Mouse (Mus musculus) heart, postnatal 0 days (tissue): ENCODE results near the gene Snx32. TPM values are rescaled to one million over a fixed set of nuclear protein-coding genes. Genes with fewer than 3 reads are reported as not detected.

ENCODE experiments used
- ATAC-seq: fragments of 200-750 bp; cut with Nextera tagmentation; 2 replicates; pipeline ENCODE4 v1.8.0; 2017; ENCODE audit warnings: low read depth, moderate number of reproducible peaks, moderate library complexity; ENCODE audit not compliant: insufficient read depth
- DNase-seq: peaks from one replicate; pipeline ENCODE4 v3.0.0-alpha.2; 2016; ENCODE audit warnings: low spot score
- H3K27ac ChIP-seq: fragments of 300-500 bp; sonication (generic); 2 replicates; pipeline ENCODE4 v1.5.1; 2014; ENCODE audit warnings: low read depth, mild to moderate bottlenecking
- H3K27me3 ChIP-seq: fragments of 300-500 bp; sonication (generic); 2 replicates; pipeline ENCODE4 v1.6.1; 2014; ENCODE audit warnings: low read length, mixed read lengths; ENCODE audit not compliant: control insufficient read depth, insufficient read depth
- H3K36me3 ChIP-seq: fragments of 300-500 bp; sonication (generic); replicated peaks from 2 replicates; pipeline ENCODE4 v1.6.1; 2014; ENCODE audit warnings: low read length, mixed read lengths; ENCODE audit not compliant: control insufficient read depth, insufficient read depth
- H3K4me1 ChIP-seq: fragments of 300-500 bp; sonication (generic); 2 replicates; pipeline ENCODE4 v1.6.1; 2014; ENCODE audit warnings: antibody characterized with exemption; ENCODE audit not compliant: control insufficient read depth, insufficient read depth
- H3K4me2 ChIP-seq: fragments of 300-500 bp; sonication (generic); 2 replicates; pipeline ENCODE4 v1.6.1; 2014; ENCODE audit warnings: low read depth, mild to moderate bottlenecking, low read length, moderate library complexity
- H3K4me3 ChIP-seq: fragments of 300-500 bp; sonication (generic); 2 replicates; pipeline ENCODE4 v1.5.1; 2014; ENCODE audit warnings: low read depth, low read length
- H3K9ac ChIP-seq: fragments of 300-500 bp; sonication (generic); replicated peaks from 2 replicates; pipeline ENCODE4 v1.6.1; 2014; ENCODE audit warnings: low read depth, low read length, mixed read lengths
- H3K9me3 ChIP-seq: fragments of 300-500 bp; sonication (generic); replicated peaks from 2 replicates; pipeline ENCODE4 v1.6.1; 2016; ENCODE audit warnings: low read length; ENCODE audit not compliant: control insufficient read depth
- CTCF ChIP-seq: IDR thresholded peaks from 2 replicates; pipeline ENCODE4 v1.5.1; 2016; ENCODE audit warnings: antibody characterized with exemption, control low read depth, low read depth
- EP300 ChIP-seq: IDR thresholded peaks from 2 replicates; pipeline ENCODE4 v1.6.1; 2016; ENCODE audit warnings: antibody characterized with exemption, low read depth
- WGBS: fragments of 180-500 bp; shearing (Covaris S2); extraction: QIAGEN DNeasy Blood & Tissue Kit; methylation state at CpG from one replicate; pipeline ENCODE4 v1.1.7; 2014; 5-methylcytosine and 5-hydroxymethylcytosine counted together
- polyA plus RNA-seq: library from polyadenylated mRNA; unstranded; fragments of >200 nt; fragmentation: Nextera tagmentation; extraction: Ambion mirVana; gene quantifications from 2 replicates; pipeline ENCODE4 v1.2.1, GENCODE M21; 2015
- total RNA-seq: library from RNA; depleted of rRNA; stranded (reverse); fragments of >200 nt; gene quantifications from 2 replicates; pipeline ENCODE4 v1.2.3, GENCODE M21; 2014; ENCODE audit warnings: low replicate concordance

Gene Snx32
- total and polyA plus RNA-seq, 2 experiments from 2014 or later, result 9.1 to 22.6 TPM

DNA sequence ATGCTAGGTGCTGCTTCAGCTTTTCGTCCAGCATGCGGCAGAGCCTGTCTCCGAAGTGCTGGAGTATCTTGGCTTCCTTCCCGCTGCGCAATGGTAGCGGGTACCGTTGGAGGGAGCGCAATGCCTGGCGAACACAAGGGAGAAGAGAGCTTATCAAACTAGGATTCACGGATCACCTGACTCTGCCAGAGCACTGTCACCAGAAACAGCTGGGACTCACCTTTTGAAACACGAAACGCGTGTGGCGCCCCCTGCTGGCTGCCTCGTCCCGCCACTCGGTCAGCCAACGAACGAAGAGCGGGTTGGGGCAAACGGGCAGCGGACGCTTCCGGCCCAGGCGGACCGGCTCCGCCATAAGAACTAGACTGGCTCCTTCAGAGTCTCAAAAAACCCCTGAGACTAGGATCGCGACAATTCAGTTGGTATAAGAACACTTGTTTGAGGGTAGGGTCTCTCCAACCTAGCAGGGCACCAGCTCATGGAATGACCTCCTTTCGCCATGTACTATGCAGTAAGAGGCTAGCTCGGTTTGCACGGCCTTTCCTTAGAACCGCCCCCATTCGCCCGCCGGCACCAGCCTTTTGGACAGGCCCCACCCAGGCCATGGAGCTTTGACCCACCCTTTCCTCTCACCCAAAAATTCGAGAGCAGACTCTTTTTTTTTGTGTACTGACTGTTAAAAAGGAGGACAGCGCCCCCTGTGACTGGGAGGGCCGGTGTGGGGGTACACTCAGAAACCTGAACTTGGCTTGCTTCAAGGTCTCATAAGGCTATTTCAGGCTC is 22.4 kb downstream of the Snx32 start, which contains the start of gene Mus81:
Gene Mus81, minus strand, starts transcription at position 635 of the 783 bp plus-strand sequence.
- DNase-seq (peak; percentile 98), ATAC-seq (peak; percentile 69)
- H3K27me3 ChIP-seq, result no peaks in the 10 kb centered on the region
- no peaks in the 10 kb centered on the region for H3K9me3 ChIP-seq
- TF ChIP-seq EP300 (peak; percentile 73), CTCF (peak; percentile 86)
- H3K27ac ChIP-seq, result peak within 1 kb of the TSS; percentile 100
- H3K36me3 ChIP-seq, result peaks cover 42% of the 10 kb centered on the region
- peak within 1 kb of the TSS; percentile 72 for H3K4me2 ChIP-seq
- H3K4me3 ChIP-seq, result peak within 1 kb of the TSS; percentile 59
- WGBS, result under 1% methylated on average over 39 of the region's 39 CpGs
- peaks cover 17% of the 10 kb centered on the region; the same call in 1 of the 2 replicates for H3K4me1 ChIP-seq
- peak within 1 kb of the TSS; percentile 63 for H3K9ac ChIP-seq

- H3K27me3 ChIP-seq, result no peaks in the 10 kb centered on the region
- peaks cover 13% of the 10 kb centered on the region; the same call in 1 of the 2 replicates for H3K4me1 ChIP-seq
- ATAC-seq, result no peak
- TF ChIP-seq CTCF, result no peak
- no peak for TF ChIP-seq EP300
- H3K4me2 ChIP-seq, result no peak overlapping the region
- DNase-seq, result no peak
- H3K9ac ChIP-seq, result no peak overlapping the region
- H3K27ac ChIP-seq, result no peak overlapping the region
- no peak overlapping the region for H3K4me3 ChIP-seq
- 80% methylated on average over 4 of the region's 4 CpGs for WGBS
- H3K36me3 ChIP-seq, result peaks cover 47% of the 10 kb centered on the region
- H3K9me3 ChIP-seq, result no peaks in the 10 kb centered on the region
These were observed 23.6 kb downstream of the Snx32 start for GRCm38 (mm10) chr19:5486771-5487170.

DNA sequence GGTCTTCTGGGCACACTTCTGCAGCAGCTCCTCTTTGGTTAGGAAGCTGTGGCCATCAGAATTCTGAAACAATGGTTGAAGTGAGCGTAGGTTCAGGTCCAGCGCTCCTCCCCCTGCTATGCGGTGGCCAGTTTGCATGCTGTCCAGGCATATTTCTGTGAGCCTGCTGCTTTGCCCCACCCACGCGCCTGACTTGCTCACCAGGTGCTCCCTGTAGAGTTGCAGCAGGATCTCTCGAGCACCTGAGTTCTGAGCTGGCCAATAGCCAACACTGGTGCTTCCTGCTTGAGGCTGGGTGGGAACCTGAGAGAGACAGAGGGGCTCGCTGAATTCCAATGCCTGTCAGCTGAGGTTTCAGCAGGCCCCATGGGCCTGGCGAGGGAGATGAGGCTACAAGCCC is 24.1 kb downstream of the Snx32 start:
- Histone ChIP-seq H3K4me2 (no peak overlapping the region), H3K9me3 (no peaks in the 10 kb centered on the region), H3K36me3 (peaks cover 52% of the 10 kb centered on the region), H3K4me1 (peaks cover 12% of the 10 kb centered on the region; the same call in 1 of the 2 replicates), H3K27me3 (no peaks in the 10 kb centered on the region), H3K9ac (no peak overlapping the region), H3K4me3 (no peak overlapping the region), H3K27ac (no peak overlapping the region)
- DNase-seq, result no peak
- no peak for ATAC-seq
- WGBS, result 76% methylated on average over 8 of the region's 8 CpGs
- no peak for TF ChIP-seq CTCF
- TF ChIP-seq EP300, result no peak

DNA sequence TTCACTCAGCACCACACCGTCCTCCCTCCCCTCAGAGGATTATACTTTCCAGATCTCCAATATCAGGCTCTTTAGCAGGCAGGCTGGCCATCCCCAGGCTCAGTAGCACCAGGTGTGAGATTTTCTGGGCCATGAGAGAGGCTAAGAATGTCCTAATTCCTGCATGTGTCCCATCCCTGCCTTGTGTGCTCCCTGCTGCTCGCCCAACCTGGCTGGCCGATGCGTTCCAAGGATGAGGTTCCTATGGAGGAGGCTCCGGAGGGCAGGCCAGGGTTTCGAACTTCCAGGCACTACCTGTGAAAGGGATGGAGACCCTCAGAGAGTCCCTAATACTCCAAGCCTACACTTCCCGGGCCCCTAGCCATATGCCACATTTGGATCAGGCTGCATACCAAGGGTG is 24.5 kb downstream of the Snx32 start:
- H3K27me3 ChIP-seq, result no peaks in the 10 kb centered on the region
- H3K9me3 ChIP-seq, result no peaks in the 10 kb centered on the region
- peaks cover 12% of the 10 kb centered on the region; the same call in 1 of the 2 replicates for H3K4me1 ChIP-seq
- no peak overlapping the region for H3K27ac ChIP-seq
- peaks cover 55% of the 10 kb centered on the region for H3K36me3 ChIP-seq
- DNase-seq (no peak), ATAC-seq (no peak)
- TF ChIP-seq CTCF (no peak), EP300 (no peak)
- WGBS, result 90% methylated on average over 7 of the region's 7 CpGs
- H3K4me2 ChIP-seq, result no peak overlapping the region
- H3K4me3 ChIP-seq, result no peak overlapping the region
- H3K9ac ChIP-seq, result no peak overlapping the region

GRCm38 (mm10) chr19:5485371-5485770 is 25.0 kb downstream of the Snx32 start:
- Histone ChIP-seq H3K9me3 (no peaks in the 10 kb centered on the region), H3K36me3 (peaks cover 60% of the 10 kb centered on the region), H3K4me3 (no peak overlapping the region), H3K4me1 (peaks cover 12% of the 10 kb centered on the region; the same call in 1 of the 2 replicates), H3K4me2 (no peak overlapping the region), H3K27ac (no peak overlapping the region), H3K9ac (no peak overlapping the region), H3K27me3 (no peaks in the 10 kb centered on the region)
- TF ChIP-seq EP300 (no peak), CTCF (no peak)
- no peak for ATAC-seq
- DNase-seq, result no peak
- WGBS, result 71% methylated on average over 8 of the region's 8 CpGs
